Mouse (Mus musculus): ENCODE results near the gene Olfr796.

Gene Olfr796

DNA sequence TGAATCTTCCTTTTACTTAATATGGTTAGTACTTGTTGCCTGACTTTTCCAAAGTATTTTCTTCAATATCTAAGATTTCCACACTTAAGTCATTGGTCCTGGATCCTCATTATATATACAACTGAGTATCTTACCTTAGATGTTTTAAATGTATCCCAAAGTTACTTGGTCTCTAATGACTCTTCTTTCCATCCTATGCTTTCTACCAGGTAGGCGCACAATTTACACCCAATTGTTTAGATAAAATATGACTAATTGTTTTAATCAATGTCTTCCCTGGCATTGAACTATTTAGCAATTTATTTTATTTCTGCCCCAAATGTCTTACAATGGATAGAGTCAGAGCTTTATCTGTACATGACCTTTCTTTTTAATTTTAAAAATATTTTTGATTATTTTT lies at the start of gene Olfr796:
Gene Olfr796, minus strand, starts transcription at position 101 of the 400 bp plus-strand sequence.
- DNase-seq (ENCODE audit: low read depth, low spot score), result no peak

DNA sequence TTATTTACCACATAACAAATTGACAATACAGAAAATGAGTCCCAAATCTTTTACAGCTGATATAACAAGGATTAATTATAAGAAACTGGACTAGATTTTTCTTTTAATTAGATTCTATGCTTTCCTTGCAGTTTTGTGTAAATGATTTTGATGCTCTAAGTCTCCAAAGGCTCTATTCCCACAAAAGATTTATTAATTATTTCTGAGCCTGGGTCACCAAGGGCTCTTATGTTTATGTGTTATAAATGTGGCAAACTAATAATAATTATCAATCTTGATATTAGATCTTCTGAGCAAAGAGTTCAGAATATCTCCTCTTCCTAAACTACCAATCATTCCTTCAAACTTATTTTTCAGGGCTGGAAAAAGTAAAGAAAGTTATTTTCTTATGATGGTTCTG lies 45.0 kb upstream of the Olfr796 start, which contains the start of gene Olfr800:
Gene Olfr800, plus strand, starts transcription at position 301 of the 400 bp plus-strand sequence.
- no peak for DNase-seq (ENCODE audit: low read depth, low spot score)

DNA sequence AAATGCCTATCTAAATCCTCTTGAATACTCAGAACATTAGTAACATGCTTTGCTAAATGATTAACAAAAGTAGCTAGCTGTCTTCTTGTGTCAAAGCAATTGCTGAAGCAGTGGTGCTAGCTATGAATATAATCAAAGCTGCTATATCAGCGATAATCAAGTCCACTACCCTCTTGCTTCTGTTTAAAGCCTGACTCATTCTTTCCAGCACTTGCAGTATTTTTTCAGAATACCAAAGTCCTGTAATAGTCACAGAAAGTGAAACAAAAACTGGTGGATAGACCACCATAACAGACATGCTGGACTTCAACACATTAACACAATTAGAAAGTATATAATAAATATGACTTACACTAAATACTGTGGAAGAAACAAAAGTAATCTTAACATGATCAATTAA lies 39.4 kb upstream of the Olfr796 start:
- no peak for DNase-seq (ENCODE audit: low read depth, low spot score)

DNA sequence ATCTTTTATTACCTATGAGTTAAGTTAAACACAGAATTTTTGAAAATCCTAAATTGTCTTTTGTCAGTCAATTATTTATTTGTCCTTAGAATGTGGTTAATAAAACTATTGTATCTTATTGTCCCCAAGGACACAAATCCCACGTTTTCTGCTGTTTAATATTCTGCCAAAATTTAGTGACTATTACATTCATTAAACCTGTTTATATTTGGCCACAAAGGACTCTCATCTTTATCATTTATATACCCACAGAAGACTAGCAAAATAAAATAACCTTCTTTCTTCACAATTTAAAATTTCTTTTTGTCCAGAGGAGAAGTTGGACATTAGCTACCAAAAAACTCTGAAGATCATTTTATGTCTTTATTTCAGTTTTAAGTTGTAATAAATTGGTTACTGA lies 24.8 kb upstream of the Olfr796 start, which contains the start of gene Olfr799:
Gene Olfr799, plus strand, starts transcription at position 301 of the 400 bp plus-strand sequence.
- DNase-seq (ENCODE audit: low read depth, low spot score), result no peak

DNA sequence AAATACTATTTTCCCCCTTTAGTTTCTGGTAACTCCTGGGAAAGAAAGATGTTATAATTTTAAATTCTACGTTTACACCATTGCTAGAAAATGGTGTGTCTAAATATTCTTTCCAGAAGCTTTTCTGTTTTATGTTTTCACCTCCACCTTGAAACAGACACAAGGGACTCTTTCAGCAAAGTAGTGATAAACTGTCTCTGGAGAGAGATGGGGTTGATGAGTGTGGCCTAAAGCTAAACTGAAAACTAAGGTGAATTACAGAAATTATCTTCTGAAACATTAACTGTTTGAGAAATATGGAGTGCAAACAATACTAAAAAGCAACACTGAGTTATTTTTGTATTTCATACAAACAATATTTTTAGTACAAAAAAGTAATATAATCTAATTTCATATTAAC lies 15.5 kb upstream of the Olfr796 start, which contains the start of gene Olfr798:
Gene Olfr798, minus strand, starts transcription at position 101 of the 400 bp plus-strand sequence.
- DNase-seq (ENCODE audit: low read depth, low spot score), result no peak

DNA sequence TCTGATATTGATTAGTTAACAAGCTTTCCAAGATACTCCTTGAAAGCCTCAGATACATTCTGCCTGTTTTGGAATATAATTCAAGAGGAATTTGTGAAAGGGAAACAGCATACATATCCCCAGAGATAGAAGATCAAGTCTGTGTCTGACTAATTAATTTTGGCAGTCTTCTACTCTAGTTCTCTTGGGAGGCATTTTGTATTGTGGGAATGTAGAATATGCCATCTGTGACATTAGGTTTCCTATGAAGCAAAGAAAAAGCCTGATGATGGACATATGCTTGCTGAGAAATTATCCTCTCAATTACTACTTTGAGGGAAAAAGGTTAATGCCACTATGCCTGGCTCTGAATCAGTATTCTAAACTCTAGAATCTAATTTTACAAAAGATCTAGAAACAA lies 10.9 kb upstream of the Olfr796 start:
- DNase-seq (ENCODE audit: low read depth, low spot score), result no peak

DNA sequence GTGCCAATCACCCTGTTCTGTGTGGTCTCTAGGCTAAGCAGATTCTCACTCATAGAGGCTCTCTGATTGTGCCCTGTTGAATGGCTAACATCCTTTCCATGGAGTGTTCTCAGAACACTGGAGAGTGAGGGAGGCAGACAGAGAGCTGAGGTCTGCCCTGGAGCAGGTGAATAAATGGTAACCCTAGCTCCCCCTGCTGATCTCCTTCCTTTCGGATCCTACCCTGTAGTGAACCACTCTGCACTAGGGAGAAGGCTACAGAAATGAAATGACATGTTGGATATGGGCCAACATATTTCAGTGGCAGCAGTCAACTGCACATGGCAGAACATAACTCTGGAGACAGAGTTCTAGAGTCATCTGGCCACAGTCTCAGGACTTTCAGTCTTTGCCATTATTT lies 9.4 kb upstream of the Olfr796 start:
- peak; percentile 19 for DNase-seq (ENCODE audit: low read depth, low spot score)

DNA sequence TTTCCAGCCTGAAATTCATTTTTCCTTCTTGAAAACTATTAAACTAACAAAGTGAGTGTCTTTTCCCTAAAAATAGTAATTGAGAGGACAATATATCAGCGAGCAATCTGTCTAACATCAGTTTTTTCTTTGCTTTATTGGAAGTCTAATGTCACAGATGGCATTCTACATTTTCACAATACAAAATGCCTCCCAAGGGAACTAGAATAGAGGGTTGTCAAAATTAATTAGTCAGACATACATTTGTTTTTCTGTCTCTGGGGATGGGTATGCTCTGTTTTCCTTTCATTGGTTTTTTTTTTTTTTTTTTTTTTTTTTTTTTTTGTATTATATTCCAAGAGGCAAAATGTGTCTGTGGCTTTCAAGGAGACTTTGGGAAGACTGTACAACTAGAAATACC lies 35.3 kb downstream of the Olfr796 start:
- DNase-seq (ENCODE audit: low read depth, low spot score), result no peak

DNA sequence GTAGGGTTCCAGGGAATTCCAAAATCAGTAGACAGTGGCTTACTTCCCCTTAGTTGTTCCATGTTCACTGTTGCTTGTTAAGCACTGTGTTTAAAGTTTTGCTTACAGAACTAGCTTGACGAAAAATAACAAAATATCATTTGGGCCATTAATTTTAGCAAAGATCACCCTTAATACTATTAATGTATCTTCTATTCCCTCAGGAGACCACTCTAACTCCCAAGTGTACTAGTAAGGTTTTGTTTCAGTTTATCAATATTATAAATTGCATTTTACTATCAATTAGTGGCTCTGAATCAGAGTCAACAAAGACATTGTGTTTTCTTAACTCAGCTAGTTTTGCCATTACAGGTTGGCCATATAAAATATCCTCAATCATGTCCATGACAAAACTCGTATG lies 45.0 kb downstream of the Olfr796 start, which contains the start of gene Olfr794:
Gene Olfr794, plus strand, starts transcription at position 301 of the 400 bp plus-strand sequence.
- DNase-seq (ENCODE audit: low read depth, low spot score), result no peak

Measured in ES-CJ7 (cell line).